Mouse (Mus musculus): ENCODE results near the gene Fbxo48.

DNA sequence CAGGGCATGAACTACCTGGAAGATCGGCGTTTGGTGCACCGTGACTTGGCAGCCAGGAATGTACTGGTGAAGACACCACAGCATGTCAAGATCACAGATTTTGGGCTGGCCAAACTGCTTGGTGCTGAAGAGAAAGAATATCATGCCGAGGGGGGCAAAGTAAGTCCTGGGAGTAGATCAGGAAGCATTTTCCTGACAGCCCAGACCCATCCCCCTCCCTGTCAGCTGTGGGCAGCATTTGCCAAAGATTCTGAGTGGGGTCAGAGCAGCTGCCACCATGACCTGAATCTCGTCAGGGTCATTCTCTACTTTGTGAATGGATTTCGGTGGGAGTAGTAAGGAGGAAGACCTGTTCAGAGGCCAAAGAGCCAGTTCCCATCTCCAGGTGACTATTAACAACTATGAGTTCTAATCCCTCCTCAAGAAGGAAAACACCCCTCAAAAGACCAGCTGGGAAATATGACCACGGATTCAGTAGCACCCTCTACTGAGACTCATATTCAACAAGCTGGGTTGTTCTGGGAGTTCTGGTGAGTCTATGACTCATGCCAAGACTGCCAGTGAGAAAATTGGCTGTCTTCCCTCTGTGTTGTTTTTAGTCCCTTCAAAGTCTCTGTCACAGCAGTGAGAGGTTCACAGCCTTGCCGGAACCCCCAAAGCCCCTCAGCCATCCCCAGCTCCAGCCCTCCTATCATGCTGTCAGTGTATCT lies 46.7 kb upstream of the Fbxo48 start:
- no peak for TF ChIP-seq CHD2 (IDR thresholded peaks at IDR 0.05; ENCODE audit: low read length)
- TF ChIP-seq RCOR1 (conservative IDR thresholded peaks at IDR 0.05; ENCODE audit: low read depth, low read length), result no peak
- no peak for TF ChIP-seq CTCF (conservative IDR thresholded peaks at IDR 0.05 in 1 of 2, IDR thresholded peaks at IDR 0.05 in 1 of 2; ENCODE audit: low read depth in 2 of 2, low read length in 2 of 2)
- no peak for TF ChIP-seq NELFE (IDR thresholded peaks at IDR 0.05; ENCODE audit: low read depth, low read length)
- TF ChIP-seq GABPA (IDR thresholded peaks at IDR 0.05; ENCODE audit: insufficient replicate concordance, low read depth, low read length), result no peak
- TF ChIP-seq MEF2A (IDR thresholded peaks at IDR 0.05; ENCODE audit: borderline replicate concordance, low read depth, low read length), result no peak
- no peak for TF ChIP-seq TCF12 (IDR thresholded peaks at IDR 0.05; ENCODE audit: low read depth, low read length)
- TF ChIP-seq KAT2A (IDR thresholded peaks at IDR 0.05; ENCODE audit: insufficient replicate concordance, low read length), result no peak
- TF ChIP-seq POLR2A (IDR thresholded peaks at IDR 0.05; ENCODE audit: low read depth, low read length), result no peak
- no peak for TF ChIP-seq ELF1 (IDR thresholded peaks at IDR 0.05; ENCODE audit: low read depth, low read length)
- no peak for TF ChIP-seq USF1 (IDR thresholded peaks at IDR 0.05; ENCODE audit: low read depth, low read length)
